Mouse (Mus musculus) erythroblast, embryonic 14.5 days (primary cell): Measurements from ENCODE around the gene Oosp3.

ENCODE experiments used
- GATA1 ChIP-seq: IDR thresholded peaks from 2 replicates; pipeline ENCODE4 v1.6.1; 2012; ENCODE audit warnings: low read length, inconsistent platforms, mixed read lengths
- TAL1 ChIP-seq: IDR thresholded peaks from 3 replicates; pipeline ENCODE4 v1.6.1; 2012; ENCODE audit warnings: low read length, inconsistent platforms, mixed read lengths

DNA sequence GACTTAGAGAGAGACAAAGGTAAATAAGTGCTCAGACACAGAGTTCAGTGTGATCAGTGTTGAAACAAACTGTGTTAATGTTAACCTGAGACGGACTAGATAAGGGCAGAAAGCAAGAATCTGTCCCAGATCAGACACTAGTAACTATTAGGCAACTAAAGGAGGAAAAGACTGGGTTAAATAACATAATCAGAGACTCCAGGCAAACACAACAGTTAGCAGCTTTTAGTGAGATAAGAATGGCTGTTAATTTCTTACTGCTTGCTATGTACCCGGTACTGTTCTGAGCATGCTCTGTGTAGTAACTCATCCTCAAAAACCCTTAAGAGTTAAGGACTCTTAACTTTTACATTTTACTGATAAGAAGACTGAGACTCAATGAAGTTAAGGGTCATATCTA lies 29.1 kb downstream of the Oosp3 start:
- TF ChIP-seq GATA1: no peak
- TF ChIP-seq TAL1: no peak; the same call in 2 of the 3 replicates
